Mouse (Mus musculus) forebrain, embryonic 16.5 days (tissue): ENCODE measurements around the gene Slu7. TPM values are rescaled to one million over a fixed set of nuclear protein-coding genes. Genes with fewer than 3 reads are reported as not detected.

Experiments used
- ATAC-seq: fragments of 200-750 bp; cut with Nextera tagmentation; 2 replicates; pipeline ENCODE4 v1.8.0; 2017; ENCODE audit warnings: mild to moderate bottlenecking, moderate library complexity
- H3K27ac ChIP-seq: fragments of 300-500 bp; sonication (generic); 2 replicates; pipeline ENCODE4 v1.5.1; 2014; ENCODE audit warnings: low read length, control low read depth
- H3K27me3 ChIP-seq: fragments of 300-500 bp; sonication (generic); replicated peaks from 2 replicates; pipeline ENCODE4 v1.6.1; 2014; ENCODE audit warnings: low read length; ENCODE audit not compliant: control insufficient read depth, insufficient read depth
- H3K36me3 ChIP-seq: fragments of 300-500 bp; sonication (generic); 2 replicates; pipeline ENCODE4 v1.6.1; 2014; ENCODE audit not compliant: control insufficient read depth, insufficient read depth
- H3K4me1 ChIP-seq: fragments of 300-500 bp; sonication (generic); replicated peaks from 2 replicates; pipeline ENCODE4 v1.6.1; 2014; ENCODE audit warnings: low read length; ENCODE audit not compliant: control insufficient read depth, insufficient read depth
- H3K4me2 ChIP-seq: fragments of 300-500 bp; sonication (generic); 2 replicates; pipeline ENCODE4 v1.6.1; 2014; ENCODE audit warnings: mild to moderate bottlenecking, low read length, control low read depth
- H3K4me3 ChIP-seq: fragments of 300-500 bp; sonication (generic); replicated peaks from 2 replicates; pipeline ENCODE4 v1.5.1; 2014; ENCODE audit warnings: mild to moderate bottlenecking, low read length, control low read depth
- H3K9ac ChIP-seq: fragments of 300-500 bp; sonication (generic); replicated peaks from 2 replicates; pipeline ENCODE4 v1.6.1; 2014; ENCODE audit warnings: low read depth, low read length, control low read depth
- H3K9me3 ChIP-seq: fragments of 300-500 bp; sonication (generic); 2 replicates; pipeline ENCODE4 v1.6.1; 2016; ENCODE audit warnings: low read length; ENCODE audit not compliant: control insufficient read depth
- WGBS: fragments of 180-500 bp; shearing (Covaris S2); extraction: QIAGEN DNeasy Blood & Tissue Kit; methylation state at CpG from one replicate; pipeline ENCODE4 v1.1.7; 2014; 5-methylcytosine and 5-hydroxymethylcytosine counted together
- polyA plus RNA-seq: library from polyadenylated mRNA; unstranded; fragments of >200 nt; fragmentation: Nextera tagmentation; extraction: Ambion mirVana; gene quantifications from 2 replicates; pipeline ENCODE4 v1.2.1, GENCODE M21; 2015

Slu7 gene
- polyA plus RNA-seq, 1 experiment from 2014 or later, result 76.9 TPM

GRCm38 (mm10) chr11:43395073-43395948, 38.2 kb upstream of the Slu7 start:
- Histone ChIP-seq H3K9me3 (no peaks in the 10 kb centered on the region), H3K9ac (no peak overlapping the region), H3K36me3 (no peaks in the 10 kb centered on the region), H3K27ac (no peak overlapping the region), H3K27me3 (no peaks in the 10 kb centered on the region), H3K4me1 (no peaks in the 10 kb centered on the region), H3K4me2 (no peak overlapping the region), H3K4me3 (no peak overlapping the region)
- ATAC-seq, result no peak
- WGBS, result 70% methylated on average over 14 of the region's 14 CpGs

GRCm38 (mm10) chr11:43396246-43396645, 37.3 kb upstream of the Slu7 start:
- Histone ChIP-seq H3K36me3 (no peaks in the 10 kb centered on the region), H3K4me1 (no peaks in the 10 kb centered on the region), H3K9ac (no peak overlapping the region), H3K4me2 (no peak overlapping the region), H3K27ac (no peak overlapping the region), H3K9me3 (no peaks in the 10 kb centered on the region), H3K27me3 (no peaks in the 10 kb centered on the region), H3K4me3 (no peak overlapping the region)
- ATAC-seq, result no peak
- WGBS, result 94% methylated on average over 4 of the region's 4 CpGs

GRCm38 (mm10) chr11:43396672-43397071, 36.9 kb upstream of the Slu7 start:
- ATAC-seq, result no peak
- H3K9ac ChIP-seq, result no peak overlapping the region
- no peaks in the 10 kb centered on the region for H3K4me1 ChIP-seq
- H3K9me3 ChIP-seq, result no peaks in the 10 kb centered on the region
- no peaks in the 10 kb centered on the region for H3K36me3 ChIP-seq
- WGBS, result 16% methylated on average over 7 of the region's 7 CpGs
- no peak overlapping the region for H3K4me3 ChIP-seq
- H3K4me2 ChIP-seq, result no peak overlapping the region
- H3K27me3 ChIP-seq, result no peaks in the 10 kb centered on the region
- no peak overlapping the region for H3K27ac ChIP-seq

- H3K27me3 ChIP-seq, result no peaks in the 10 kb centered on the region
- peaks cover 3% of the 10 kb centered on the region for H3K9me3 ChIP-seq
- ATAC-seq, result no peak
- WGBS, result 42% methylated on average over 4 of the region's 4 CpGs
- H3K9ac ChIP-seq, result no peak overlapping the region
- H3K4me3 ChIP-seq, result no peak overlapping the region
- no peak overlapping the region for H3K4me2 ChIP-seq
- no peaks in the 10 kb centered on the region for H3K36me3 ChIP-seq
- no peaks in the 10 kb centered on the region for H3K4me1 ChIP-seq
- H3K27ac ChIP-seq, result no peak overlapping the region
These were observed 34.2 kb upstream of the Slu7 start for GRCm38 (mm10) chr11:43399297-43399696.

- Histone ChIP-seq H3K27ac (no peak overlapping the region), H3K4me2 (no peak overlapping the region), H3K9me3 (peaks cover 8% of the 10 kb centered on the region), H3K4me1 (no peaks in the 10 kb centered on the region), H3K9ac (no peak overlapping the region), H3K36me3 (no peaks in the 10 kb centered on the region), H3K4me3 (no peak overlapping the region), H3K27me3 (no peaks in the 10 kb centered on the region)
- 91% methylated on average over 1 of the region's 1 CpGs for WGBS
- ATAC-seq, result no peak
These were observed 33.4 kb upstream of the Slu7 start for GRCm38 (mm10) chr11:43400131-43400530.

- WGBS, result 89% methylated on average over 15 of the region's 15 CpGs
- ATAC-seq, result no peak
- H3K4me3 ChIP-seq, result no peak overlapping the region
These were observed 29.3 kb upstream of the Slu7 start for GRCm38 (mm10) chr11:43404150-43404807.

GRCm38 (mm10) chr11:43408888-43409287, 24.7 kb upstream of the Slu7 start:
- H3K27ac ChIP-seq, result no peak overlapping the region
- peaks cover 8% of the 10 kb centered on the region for H3K9me3 ChIP-seq
- no peak overlapping the region for H3K4me2 ChIP-seq
- H3K4me3 ChIP-seq, result no peak overlapping the region
- H3K27me3 ChIP-seq, result no peaks in the 10 kb centered on the region
- no peaks in the 10 kb centered on the region for H3K4me1 ChIP-seq
- H3K36me3 ChIP-seq, result no peaks in the 10 kb centered on the region
- no peak overlapping the region for H3K9ac ChIP-seq
- 90% methylated on average over 2 of the region's 2 CpGs for WGBS
- no peak for ATAC-seq

More at GRCm38 (mm10) chr11:43404150-43404807, 29.3 kb upstream of the Slu7 start:
- peaks cover 8% of the 10 kb centered on the region for H3K9me3 ChIP-seq
- no peaks in the 10 kb centered on the region for H3K27me3 ChIP-seq
- no peak overlapping the region for H3K9ac ChIP-seq
- no peak overlapping the region for H3K4me2 ChIP-seq
- H3K4me1 ChIP-seq, result no peaks in the 10 kb centered on the region
- H3K27ac ChIP-seq, result no peak overlapping the region
- no peaks in the 10 kb centered on the region for H3K36me3 ChIP-seq

- no peaks in the 10 kb centered on the region for H3K27me3 ChIP-seq
These were observed 23.3 kb upstream of the Slu7 start for GRCm38 (mm10) chr11:43410291-43410690.

GRCm38 (mm10) chr11:43411413-43411812, 22.1 kb upstream of the Slu7 start:
- no peaks in the 10 kb centered on the region for H3K9me3 ChIP-seq
- H3K9ac ChIP-seq, result no peak overlapping the region
- WGBS, result 5% methylated on average over 1 of the region's 1 CpGs
- ATAC-seq, result 0 out of 2 replicates have a peak, but pooled peaks have one; percentile 20
- H3K4me2 ChIP-seq, result no peak overlapping the region
- H3K36me3 ChIP-seq, result no peaks in the 10 kb centered on the region
- no peak overlapping the region for H3K4me3 ChIP-seq
- no peaks in the 10 kb centered on the region for H3K4me1 ChIP-seq
- no peaks in the 10 kb centered on the region for H3K27me3 ChIP-seq
- no peak overlapping the region for H3K27ac ChIP-seq

More at GRCm38 (mm10) chr11:43410291-43410690, 23.3 kb upstream of the Slu7 start:
- ATAC-seq, result no peak
- no peak overlapping the region for H3K9ac ChIP-seq
- no peaks in the 10 kb centered on the region for H3K9me3 ChIP-seq
- H3K4me3 ChIP-seq, result no peak overlapping the region
- 79% methylated on average over 7 of the region's 7 CpGs for WGBS
- H3K4me1 ChIP-seq, result no peaks in the 10 kb centered on the region
- no peak overlapping the region for H3K27ac ChIP-seq
- no peaks in the 10 kb centered on the region for H3K36me3 ChIP-seq
- no peak overlapping the region for H3K4me2 ChIP-seq
